Mouse (Mus musculus): ENCODE measurements around the gene Rnaset2a. TPM values are rescaled to one million over a fixed set of nuclear protein-coding genes. Genes with fewer than 3 reads are reported as not detected.
"Not testable (repeated sequence)": the region's sequence is repeated elsewhere in the genome, so short reads cannot be mapped to it uniquely, and the experiment has no call there.

The Rnaset2a gene
- total RNA-seq, 2 experiments from 2014 or later, result 15.6 to 19.2 TPM

DNA sequence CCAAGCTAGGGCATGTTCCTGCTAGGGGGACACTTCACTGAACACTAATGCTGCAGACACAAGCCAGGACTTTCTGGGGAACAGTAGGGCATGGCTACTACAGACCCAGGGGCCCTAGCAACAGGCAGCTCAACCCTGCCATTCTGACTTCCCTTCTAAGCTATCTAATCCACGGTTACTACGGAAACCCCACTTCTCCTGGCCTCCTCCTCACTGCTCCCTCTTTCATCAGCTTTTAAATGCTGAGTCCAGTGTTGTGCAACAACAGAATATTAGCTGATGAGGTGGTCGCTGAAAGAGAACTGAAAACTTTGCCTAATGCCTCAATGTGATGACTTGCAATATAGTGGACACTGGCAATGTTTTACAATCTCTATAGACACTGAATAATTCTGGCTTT lies 7.7 kb downstream of the Rnaset2a start:
- not testable (repeated sequence) for DNase-seq

DNA sequence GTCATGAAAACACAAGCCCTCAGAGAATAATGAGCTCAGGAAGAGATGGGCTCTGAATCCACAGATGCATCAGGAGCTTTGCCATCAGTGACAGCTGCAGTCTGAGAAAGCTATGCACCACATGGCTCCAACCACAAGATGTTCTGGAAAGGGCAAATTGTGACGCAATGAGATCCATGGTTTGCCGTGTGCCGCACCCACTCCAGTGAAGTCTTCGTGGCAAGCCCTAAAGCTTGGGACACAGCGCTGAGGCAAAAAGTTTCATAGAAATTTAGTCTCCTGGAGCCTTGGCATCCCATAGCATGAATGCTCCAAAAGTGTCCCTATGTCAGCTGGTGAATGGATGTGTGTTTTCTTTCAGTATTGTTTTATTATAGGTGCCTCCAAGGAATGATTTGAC lies 9.8 kb downstream of the Rnaset2a start:
- DNase-seq, result not testable (repeated sequence)

DNA sequence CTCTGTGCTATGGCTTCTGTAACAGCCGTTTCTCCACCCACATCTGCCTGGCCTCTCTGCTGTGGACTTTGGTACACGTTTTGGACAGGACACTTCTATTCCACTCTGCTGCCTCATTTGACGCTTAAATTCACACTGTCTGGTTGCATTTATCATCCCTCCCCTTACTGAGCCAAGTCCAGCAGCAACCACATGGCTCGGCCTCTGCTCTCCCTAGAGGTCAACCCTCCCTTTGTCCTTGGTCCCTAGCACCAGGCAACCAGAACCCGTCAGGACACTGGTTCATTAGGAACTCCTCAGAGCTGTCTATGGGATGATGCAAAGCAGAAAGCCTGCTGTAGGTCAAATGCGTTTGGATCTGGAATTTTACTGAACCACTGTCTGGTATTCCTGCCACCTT lies 17.0 kb downstream of the Rnaset2a start:
- not testable (repeated sequence) for DNase-seq

DNA sequence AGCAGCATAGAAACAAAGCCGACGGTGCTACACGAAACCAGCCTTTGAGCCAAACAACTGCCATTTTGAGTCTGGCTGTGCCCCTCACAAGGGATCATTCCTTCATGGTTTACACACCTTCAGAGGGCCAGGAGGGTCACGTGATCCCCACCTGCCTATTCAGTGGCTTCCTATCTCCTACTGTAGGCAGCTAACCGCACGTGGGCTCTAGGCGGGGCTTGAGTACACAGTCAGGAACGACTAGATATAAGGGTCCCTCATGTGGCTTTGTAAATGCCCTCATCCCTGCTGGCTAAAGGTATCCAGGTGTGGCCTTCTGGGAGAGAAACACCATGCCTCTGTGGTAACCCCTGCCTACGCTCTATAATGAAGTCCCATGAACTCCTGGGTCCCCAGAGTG lies 18.3 kb downstream of the Rnaset2a start:
- not testable (repeated sequence) for DNase-seq

DNA sequence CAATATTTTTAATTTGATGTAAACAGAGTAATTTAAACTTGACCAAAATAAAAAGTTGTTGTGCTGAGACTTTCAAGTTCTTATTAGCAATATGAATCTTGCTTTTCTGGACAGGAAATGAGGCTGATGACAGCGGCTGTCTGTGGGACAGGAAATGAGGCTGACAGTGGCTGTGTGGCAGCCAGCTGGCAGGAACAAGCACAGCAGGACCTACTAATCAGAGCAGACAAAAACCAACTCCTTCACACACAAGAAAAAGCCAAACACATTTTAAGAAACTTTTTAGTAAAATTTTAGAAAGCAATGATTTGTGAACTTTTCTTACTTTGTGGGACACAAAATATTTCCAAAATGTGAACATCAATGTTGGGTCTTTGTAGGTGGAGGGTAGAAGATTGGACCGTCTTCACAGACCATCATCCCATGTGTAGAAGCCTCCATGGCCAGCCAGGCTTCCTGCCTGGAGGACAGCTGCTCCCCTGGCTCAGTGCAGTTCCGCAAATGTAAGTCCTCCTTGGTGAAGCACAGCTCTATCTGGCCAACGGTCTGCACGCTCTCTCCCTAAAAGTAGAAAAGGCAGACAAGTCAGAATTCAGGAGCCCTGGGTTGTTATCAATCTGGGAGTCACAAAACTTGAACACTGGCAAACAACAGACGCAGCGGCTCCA lies 19.4 kb downstream of the Rnaset2a start:
- DNase-seq, result not testable (repeated sequence)

DNA sequence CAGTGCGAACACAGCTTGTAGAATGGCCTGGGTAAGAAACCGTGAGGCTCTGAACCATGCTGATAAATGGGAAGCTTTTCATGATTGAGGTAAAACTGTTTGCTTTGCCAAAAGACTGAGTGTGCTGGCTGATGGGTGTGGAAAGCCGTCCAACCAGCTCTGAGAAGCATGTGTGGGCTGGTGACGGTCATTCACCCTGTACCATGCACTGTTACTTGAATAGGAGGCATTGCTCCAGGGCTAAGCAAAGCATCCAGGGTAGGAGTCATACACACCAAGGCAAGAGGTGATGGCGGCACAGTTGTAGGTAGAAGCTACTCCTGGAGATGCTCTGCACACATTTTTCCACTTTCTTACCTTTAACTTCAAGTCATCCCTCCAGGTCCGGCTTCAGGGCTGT lies 23.3 kb downstream of the Rnaset2a start:
- not testable (repeated sequence) for DNase-seq

DNA sequence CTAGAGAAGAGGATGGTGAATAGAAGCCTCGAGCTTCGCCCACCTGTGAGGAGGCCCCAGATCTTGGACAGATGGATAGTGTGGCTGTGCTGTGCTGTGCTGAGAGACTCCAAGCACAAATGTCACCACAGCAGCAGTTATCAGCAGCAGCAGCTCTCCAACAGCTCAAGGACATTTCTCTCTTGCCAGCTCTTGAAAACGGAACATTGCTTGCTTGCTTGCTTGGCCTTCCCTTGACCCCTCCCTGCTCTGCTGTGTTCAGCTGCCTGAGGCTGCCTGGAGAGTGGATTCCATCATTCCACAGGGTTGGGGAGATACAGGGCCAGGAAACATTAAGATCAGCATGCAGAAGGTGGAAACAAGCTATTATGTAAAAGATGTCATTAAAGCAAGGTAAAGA lies 24.9 kb downstream of the Rnaset2a start:
- not testable (repeated sequence) for DNase-seq

DNA sequence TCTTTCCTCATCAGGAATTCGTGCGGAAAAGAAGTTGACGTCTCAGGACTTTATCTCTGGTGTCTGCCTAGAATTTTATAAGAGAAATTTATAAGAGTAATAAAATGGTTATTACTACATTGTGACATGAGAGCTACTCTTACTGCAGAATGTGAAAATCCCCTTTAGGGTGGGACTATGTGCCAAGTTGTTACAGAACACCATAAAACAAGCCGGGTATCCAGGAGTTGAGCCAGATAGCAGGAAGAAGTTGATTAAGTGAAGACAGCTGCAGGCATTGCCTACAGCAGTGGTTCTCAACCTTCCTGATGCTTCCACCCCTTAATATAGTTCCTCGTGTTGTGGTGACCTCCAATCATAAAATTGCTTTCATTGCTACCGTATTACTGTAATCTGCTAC lies 31.0 kb downstream of the Rnaset2a start:
- DNase-seq, result not testable (repeated sequence)

DNA sequence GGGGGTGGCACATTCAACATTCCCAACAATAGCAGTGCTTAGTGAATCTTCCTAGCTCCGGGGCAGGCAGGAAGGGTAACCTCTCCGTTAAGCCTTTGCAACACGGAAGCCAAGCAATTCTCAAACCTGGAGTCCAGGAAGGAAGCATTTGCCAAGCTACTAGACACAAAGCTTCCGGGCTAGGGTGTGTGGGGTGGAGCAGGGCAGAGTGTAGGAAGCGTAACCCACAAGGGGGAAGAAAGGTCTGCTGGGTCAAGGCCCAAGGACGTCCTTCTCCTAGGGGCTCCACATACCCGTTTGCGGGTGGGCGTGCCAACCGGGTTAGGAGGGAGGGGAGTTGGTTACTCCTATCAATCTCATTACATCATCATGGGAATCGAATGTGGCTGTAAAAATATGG lies 31.5 kb downstream of the Rnaset2a start:
- DNase-seq, result not testable (repeated sequence)

DNA sequence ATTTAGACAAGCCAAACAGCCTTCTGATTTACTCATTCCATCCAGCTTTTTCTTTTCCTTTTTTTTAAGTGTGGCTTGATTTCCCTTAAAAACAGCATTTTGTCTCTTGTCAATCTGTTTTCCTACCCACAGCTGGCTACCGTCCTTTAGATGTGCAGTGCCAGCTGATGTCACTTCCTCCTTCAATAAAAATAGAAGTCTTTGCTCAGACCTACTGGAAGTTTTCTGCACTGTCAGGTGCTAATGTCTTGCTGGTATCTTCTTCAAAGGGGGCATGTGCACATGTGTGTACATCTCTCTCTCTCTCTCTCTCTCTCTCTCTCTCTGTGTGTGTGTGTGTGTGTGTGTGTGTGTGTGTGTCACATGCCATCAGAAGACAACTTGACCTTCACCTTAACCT lies 35.7 kb downstream of the Rnaset2a start:
- not testable (repeated sequence) for DNase-seq

DNA sequence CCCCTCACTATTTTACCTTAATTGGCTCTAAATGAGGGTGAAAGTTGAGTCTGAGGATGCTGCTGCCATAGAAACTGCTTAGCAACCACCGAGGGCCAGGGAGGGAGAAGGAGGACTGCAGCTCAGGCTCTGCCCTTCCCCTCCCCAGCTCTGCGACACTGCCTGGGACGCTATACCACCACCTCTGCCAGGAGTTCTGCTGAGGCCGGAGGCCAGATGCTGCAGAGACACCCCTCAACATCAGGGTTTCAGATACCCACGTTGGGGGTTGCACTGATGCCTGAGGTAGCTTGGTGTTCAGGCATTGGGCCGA lies 46.6 kb downstream of the Rnaset2a start:
- not testable (repeated sequence) for DNase-seq

DNA sequence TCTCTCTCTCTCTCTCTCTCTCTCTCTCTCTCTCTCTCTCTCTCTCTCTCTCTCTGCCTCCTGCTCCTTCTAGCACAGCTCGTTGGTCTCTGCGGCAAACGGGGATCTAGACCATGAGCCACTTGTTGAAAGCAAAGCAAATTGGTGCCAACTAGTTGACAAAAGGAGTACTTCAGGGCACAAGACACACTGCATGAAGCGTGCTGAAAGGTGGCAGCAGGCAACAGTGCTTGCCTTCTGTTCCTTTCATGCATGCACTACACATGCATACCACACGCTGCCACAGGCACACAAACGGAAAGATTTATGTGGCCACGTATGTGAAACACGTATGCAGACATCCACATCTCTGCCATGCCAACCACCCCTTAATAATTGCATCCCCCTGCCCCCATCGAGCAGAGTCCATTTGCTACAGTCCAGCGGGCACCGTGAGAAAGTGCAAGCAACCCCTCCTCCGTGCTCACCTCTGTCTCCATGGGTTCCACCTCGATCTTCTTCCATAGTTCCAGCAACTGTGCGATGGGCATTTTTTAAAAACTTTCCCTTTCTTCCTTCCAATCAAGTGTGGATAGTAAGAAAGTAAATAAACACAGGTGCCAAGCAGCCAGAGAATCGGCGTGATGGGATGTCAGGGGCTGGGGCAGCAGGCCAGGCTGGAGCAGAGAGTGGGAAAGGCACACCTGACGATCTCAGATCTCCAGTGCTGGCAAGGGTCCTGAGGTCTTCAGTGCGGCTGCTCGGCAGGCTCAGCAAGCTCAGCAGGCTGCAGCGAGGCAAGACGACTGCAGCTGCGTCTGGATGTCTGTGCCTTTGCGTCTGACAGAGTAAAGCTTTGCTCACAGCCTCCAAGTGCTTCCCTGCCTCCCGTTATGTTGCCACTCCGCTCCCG lies 47.2 kb downstream of the Rnaset2a start:
- not testable (repeated sequence) for DNase-seq

DNA sequence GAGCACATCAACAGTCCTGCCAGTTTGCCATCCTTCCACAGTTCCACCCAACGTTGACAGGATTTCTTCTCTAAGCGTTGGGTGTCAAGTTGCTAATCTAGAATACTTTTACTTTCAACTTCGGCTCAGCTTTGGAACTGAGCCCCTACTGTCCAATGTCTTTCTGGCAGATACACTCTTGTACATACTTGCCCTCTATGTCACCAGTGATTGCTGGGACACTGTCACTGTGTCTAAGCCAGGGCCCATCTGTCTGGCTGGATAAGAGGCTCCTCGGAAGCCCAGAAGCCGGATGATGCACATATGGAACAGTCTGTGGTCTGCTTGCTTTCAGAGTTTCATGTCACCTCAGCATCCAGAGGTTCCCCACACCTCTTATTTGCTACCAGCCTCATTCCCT lies 51.7 kb downstream of the Rnaset2a start:
- not testable (repeated sequence) for DNase-seq

DNA sequence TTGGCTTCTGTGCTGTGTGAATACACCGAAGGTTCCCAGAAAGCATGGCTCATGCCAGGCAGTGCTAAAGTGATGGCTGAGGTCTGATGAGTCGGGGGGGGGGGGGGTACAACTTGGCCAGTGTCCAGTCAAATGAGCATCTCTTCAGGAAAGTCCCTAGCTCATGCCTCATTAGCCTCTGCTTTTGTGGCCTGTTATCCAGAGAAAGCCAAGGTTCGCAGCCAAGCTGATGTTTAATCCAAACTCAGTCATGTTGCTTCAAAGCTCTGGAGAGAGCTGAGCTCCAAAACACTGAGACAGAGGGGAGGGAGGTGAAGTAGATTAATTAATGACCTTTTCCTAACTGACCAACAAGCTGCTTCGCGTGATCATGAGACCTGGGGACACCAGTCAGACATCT lies 52.2 kb downstream of the Rnaset2a start:
- not testable (repeated sequence) for DNase-seq

DNA sequence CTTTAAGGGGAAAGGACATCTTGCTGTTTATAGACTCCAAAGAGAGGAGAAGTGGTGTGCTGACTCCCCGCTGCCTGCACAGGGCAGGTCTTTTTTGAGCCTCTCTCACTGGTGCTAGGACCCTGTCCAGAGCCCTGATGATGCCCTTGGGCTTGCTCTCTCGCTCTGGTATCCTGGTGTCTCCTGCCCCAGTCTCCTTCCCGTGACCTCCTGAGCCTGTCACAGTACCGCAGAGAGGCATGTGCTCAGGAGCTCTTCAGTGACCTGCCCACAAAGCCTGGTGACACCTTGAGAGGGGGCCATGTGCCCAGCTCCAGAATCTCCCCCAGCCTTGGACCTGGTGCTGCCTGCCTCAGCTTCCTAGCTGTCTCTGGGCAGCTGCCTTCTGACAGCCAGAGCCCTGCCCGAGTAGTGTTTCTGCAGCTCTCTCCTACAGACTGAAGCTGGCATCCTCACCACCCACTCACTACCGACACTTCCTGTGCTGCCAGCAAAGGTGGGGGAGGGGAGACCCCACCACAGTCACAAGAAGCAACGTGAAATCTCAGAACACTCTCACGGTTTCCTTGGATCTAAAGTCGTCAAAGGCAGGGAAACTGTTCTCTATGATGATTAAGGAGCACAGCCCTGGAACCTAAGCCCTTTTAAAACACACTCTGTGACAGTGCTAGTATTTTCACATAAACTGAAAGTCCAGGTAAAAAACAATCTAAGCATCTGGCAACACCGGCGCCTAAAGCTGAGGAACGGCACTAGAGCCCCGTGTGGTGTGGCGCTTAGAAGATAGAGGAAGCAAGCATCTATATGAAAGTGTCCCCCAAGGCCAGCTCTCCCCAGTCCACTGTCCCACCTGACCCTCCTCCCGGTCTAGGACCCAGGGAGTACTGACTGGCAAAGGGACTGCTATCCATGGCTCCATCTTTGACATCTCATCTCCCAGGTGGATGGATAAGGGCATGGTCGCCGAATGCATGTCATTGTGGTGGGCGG lies 55.1 kb downstream of the Rnaset2a start:
- not testable (repeated sequence) for DNase-seq

DNA sequence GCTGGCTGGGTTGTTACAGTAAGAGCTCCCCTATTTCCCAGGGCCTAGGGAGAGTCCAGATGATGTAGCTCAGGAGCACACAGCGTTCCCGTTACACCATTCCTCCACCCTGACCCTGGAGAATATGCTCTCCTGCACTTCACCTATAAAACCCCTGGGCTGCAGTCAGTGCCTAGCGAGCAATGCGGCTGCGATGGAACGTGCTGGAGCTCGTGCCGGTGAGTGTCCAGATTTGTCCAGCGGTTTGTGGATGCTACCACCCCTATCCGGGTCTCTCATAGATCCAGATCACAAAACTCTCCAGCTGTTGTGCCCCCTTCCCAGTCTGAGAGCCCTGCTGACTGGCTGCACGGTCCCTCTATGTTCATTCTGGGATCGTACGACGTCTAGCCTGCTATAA lies 56.6 kb downstream of the Rnaset2a start:
- DNase-seq, result not testable (repeated sequence)

DNA sequence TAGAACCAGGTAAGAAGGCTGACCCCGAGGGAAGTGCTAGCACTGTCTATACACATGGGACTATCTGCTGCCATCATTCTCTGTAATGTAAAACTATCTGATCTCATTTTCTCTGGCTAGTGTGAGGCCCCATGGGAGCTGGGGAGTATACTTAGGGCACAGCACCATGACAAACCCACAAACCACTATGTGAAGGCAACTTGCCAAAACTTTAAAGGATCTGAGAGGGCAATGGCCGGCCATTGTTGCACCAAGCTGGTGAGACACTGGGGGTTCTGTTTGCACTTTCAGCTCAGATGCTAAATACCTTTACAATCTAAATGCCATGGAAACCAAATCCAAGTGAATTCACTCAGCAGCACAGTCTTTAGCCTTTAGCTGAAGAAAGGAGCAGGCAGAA lies 78.0 kb downstream of the Rnaset2a start:
- not testable (repeated sequence) for DNase-seq

Other genes with a start within 250 kb of the Rnaset2a start
- gene Tagap, start 222.1 kb downstream of the Rnaset2a start, total RNA-seq (2021), result 1 to 10 TPM; 1.4 to 1.5 TPM
- 10 to 100 TPM; 21.1 to 26.2 TPM for gene Rsph3a, start 202.5 kb downstream of the Rnaset2a start, total RNA-seq (2021)
- gene Gm49673, start 309 bp downstream of the Rnaset2a start, total RNA-seq (2021), result under 1 TPM; 0.23 to 0.26 TPM
- gene Fgfr1op, start 17.4 kb upstream of the Rnaset2a start, total RNA-seq (2021), result 10 to 100 TPM; 13.3 to 15.3 TPM
- gene Ccr6, start 87.9 kb upstream of the Rnaset2a start, total RNA-seq (2021), result not detected
- gene Mpc1, start 134.8 kb upstream of the Rnaset2a start, total RNA-seq (2021), result 100 to 1,000 TPM; 206 to 242 TPM
- 10 to 100 TPM; 16.0 to 21.0 TPM for gene Sft2d1, start 163.0 kb upstream of the Rnaset2a start, total RNA-seq (2021)
- gene Prr18, start 189.4 kb upstream of the Rnaset2a start, total RNA-seq (2021), result under 1 TPM in 1 of 2 experiments, not detected in 1; 0.27 TPM
- not detected for gene T2, start 207.9 kb upstream of the Rnaset2a start, total RNA-seq (2021)

All from gastrocnemius, postnatal 10 days (tissue).